Mouse (Mus musculus) spleen, adult 12 weeks (tissue): ENCODE measurements around the gene Gm14403.
"Not testable (repeated sequence)": the region's sequence is repeated elsewhere in the genome, so short reads cannot be mapped to it uniquely, and the experiment has no call there.

Source experiments
- DNase-seq: peaks from one replicate; pipeline ENCODE4 v3.0.0; 2022; ENCODE audit warnings: low spot score

The Gm14403 gene

GRCm38 (mm10) chr2:177498067-177498466, at the start of gene Gm14403:
Gene Gm14403, plus strand, starts transcription at chr2:177498215.
- not testable (repeated sequence) for DNase-seq

- not testable (repeated sequence) for DNase-seq
These were observed 33.3 kb upstream of the Gm14403 start, which contains the start of gene Zfp970 for GRCm38 (mm10) chr2:177464676-177465075. Gene Zfp970, plus strand, starts transcription at chr2:177464733.

GRCm38 (mm10) chr2:177468222-177468621, 29.8 kb upstream of the Gm14403 start:
- DNase-seq = not testable (repeated sequence)

- not testable (repeated sequence) for DNase-seq
These were observed 25.8 kb upstream of the Gm14403 start for GRCm38 (mm10) chr2:177472261-177472660.

GRCm38 (mm10) chr2:177481971-177482370, 16.0 kb upstream of the Gm14403 start:
- not testable (repeated sequence) for DNase-seq

- not testable (repeated sequence) for DNase-seq
These were observed 14.6 kb upstream of the Gm14403 start for GRCm38 (mm10) chr2:177483238-177483948.

GRCm38 (mm10) chr2:177499182-177499581, 1.2 kb downstream of the Gm14403 start:
- DNase-seq = not testable (repeated sequence)

GRCm38 (mm10) chr2:177505211-177505719, 7.2 kb downstream of the Gm14403 start:
- DNase-seq = not testable (repeated sequence)

- not testable (repeated sequence) for DNase-seq
These were observed 13.4 kb downstream of the Gm14403 start for GRCm38 (mm10) chr2:177511381-177511780.

- DNase-seq = not testable (repeated sequence)
These were observed 14.0 kb downstream of the Gm14403 start for GRCm38 (mm10) chr2:177511972-177512371.

GRCm38 (mm10) chr2:177513991-177514479, 16.0 kb downstream of the Gm14403 start:
- not testable (repeated sequence) for DNase-seq

- not testable (repeated sequence) for DNase-seq
These were observed 19.7 kb downstream of the Gm14403 start for GRCm38 (mm10) chr2:177517746-177518145.

- DNase-seq = not testable (repeated sequence)
These were observed 20.3 kb downstream of the Gm14403 start for GRCm38 (mm10) chr2:177518354-177518753.

GRCm38 (mm10) chr2:177518960-177519359, 20.9 kb downstream of the Gm14403 start:
- not testable (repeated sequence) for DNase-seq

- DNase-seq = no peak
These were observed 22.0 kb downstream of the Gm14403 start for GRCm38 (mm10) chr2:177520035-177520434.

GRCm38 (mm10) chr2:177523061-177523460, 25.0 kb downstream of the Gm14403 start:
- DNase-seq = no peak

- DNase-seq = not testable (repeated sequence)
These were observed 25.7 kb downstream of the Gm14403 start for GRCm38 (mm10) chr2:177523674-177524073.

- not testable (repeated sequence) for DNase-seq
These were observed 26.2 kb downstream of the Gm14403 start for GRCm38 (mm10) chr2:177524171-177524570.

GRCm38 (mm10) chr2:177535876-177536275, 37.9 kb downstream of the Gm14403 start:
- DNase-seq = no peak

- DNase-seq = not testable (repeated sequence)
These were observed 39.1 kb downstream of the Gm14403 start for GRCm38 (mm10) chr2:177537141-177537540.

GRCm38 (mm10) chr2:177537717-177538116, 39.7 kb downstream of the Gm14403 start:
- not testable (repeated sequence) for DNase-seq

GRCm38 (mm10) chr2:177555261-177555660, 57.2 kb downstream of the Gm14403 start:
- DNase-seq = not testable (repeated sequence)
